Mouse (Mus musculus) embryonic facial prominence, embryonic 12.5 days (tissue): ENCODE data around the gene Carmil1. TPM values are rescaled to one million over a fixed set of nuclear protein-coding genes. Genes with fewer than 3 reads are reported as not detected.

ENCODE experiments used
- ATAC-seq: fragments of 200-750 bp; cut with Nextera tagmentation; 2 replicates; pipeline ENCODE4 v1.8.0; 2017; ENCODE audit not compliant: insufficient number of reproducible peaks, insufficient read depth, low FRiP score, low TSS enrichment
- H3K27ac ChIP-seq: fragments of 300-500 bp; sonication (generic); 2 replicates; pipeline ENCODE4 v1.5.1; 2016; ENCODE audit warnings: mild to moderate bottlenecking
- H3K27me3 ChIP-seq: fragments of 300-500 bp; sonication (generic); 2 replicates; pipeline ENCODE4 v1.6.1; 2016; ENCODE audit warnings: mild to moderate bottlenecking, moderate library complexity
- H3K36me3 ChIP-seq: fragments of 300-500 bp; sonication (generic); 2 replicates; pipeline ENCODE4 v1.6.1; 2016; ENCODE audit warnings: mild to moderate bottlenecking
- H3K4me1 ChIP-seq: fragments of 300-500 bp; sonication (generic); 2 replicates; pipeline ENCODE4 v1.6.1; 2016
- H3K4me2 ChIP-seq: fragments of 300-500 bp; sonication (generic); replicated peaks from 2 replicates; pipeline ENCODE4 v1.6.1; 2016; ENCODE audit warnings: mild to moderate bottlenecking, moderate library complexity
- H3K4me3 ChIP-seq: fragments of 300-500 bp; sonication (generic); 2 replicates; pipeline ENCODE4 v1.5.1; 2016; ENCODE audit warnings: mild to moderate bottlenecking
- H3K9ac ChIP-seq: fragments of 300-500 bp; sonication (generic); 2 replicates; pipeline ENCODE4 v1.6.1; 2016; ENCODE audit warnings: mild to moderate bottlenecking, moderate library complexity
- H3K9me3 ChIP-seq: fragments of 300-500 bp; sonication (generic); 2 replicates; pipeline ENCODE4 v1.6.1; 2016; ENCODE audit warnings: mild to moderate bottlenecking, moderate library complexity
- WGBS: fragments of 180-500 bp; shearing (Covaris S2); methylation state at CpG from one replicate; pipeline ENCODE4 v1.1.7; 2016; 5-methylcytosine and 5-hydroxymethylcytosine counted together
- polyA plus RNA-seq: library from polyadenylated mRNA; unstranded; fragments of >200 nt; fragmentation: Nextera tagmentation; extraction: Ambion mirVana; gene quantifications from 2 replicates; pipeline ENCODE4 v1.2.1, GENCODE M21; 2016

The Carmil1 gene
- polyA plus RNA-seq, 1 experiment from 2014 or later, result 40.1 TPM

DNA sequence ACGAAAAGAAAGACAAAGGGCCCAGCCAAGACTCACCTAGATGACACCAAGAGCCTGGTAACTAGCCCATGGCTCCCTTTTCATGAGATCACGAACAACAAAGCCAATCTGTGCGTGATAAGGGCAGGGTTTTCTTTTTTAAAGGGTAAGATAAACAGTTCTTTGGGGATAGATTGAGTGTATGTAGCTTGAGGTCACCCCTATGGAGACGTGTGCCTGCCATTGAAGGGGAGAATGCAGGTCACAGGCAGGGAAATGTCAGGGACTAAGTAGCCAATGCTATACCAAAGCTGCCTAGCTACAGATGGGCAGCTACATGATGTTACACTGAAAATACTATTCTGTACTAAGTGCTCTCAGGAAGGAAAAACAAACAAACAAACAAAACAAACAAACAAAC lies 120.6 kb downstream of the Carmil1 start:
- H3K9ac ChIP-seq, result no peak overlapping the region
- 79% methylated on average over 4 of the region's 4 CpGs for WGBS
- peaks cover 9% of the 10 kb centered on the region for H3K4me1 ChIP-seq
- H3K27ac ChIP-seq, result no peak overlapping the region
- H3K9me3 ChIP-seq, result no peaks in the 10 kb centered on the region
- no peak overlapping the region for H3K4me2 ChIP-seq
- no peak for ATAC-seq
- no peak overlapping the region for H3K4me3 ChIP-seq
- peaks cover 8% of the 10 kb centered on the region; the same call in 1 of the 2 replicates for H3K36me3 ChIP-seq
- no peaks in the 10 kb centered on the region for H3K27me3 ChIP-seq

DNA sequence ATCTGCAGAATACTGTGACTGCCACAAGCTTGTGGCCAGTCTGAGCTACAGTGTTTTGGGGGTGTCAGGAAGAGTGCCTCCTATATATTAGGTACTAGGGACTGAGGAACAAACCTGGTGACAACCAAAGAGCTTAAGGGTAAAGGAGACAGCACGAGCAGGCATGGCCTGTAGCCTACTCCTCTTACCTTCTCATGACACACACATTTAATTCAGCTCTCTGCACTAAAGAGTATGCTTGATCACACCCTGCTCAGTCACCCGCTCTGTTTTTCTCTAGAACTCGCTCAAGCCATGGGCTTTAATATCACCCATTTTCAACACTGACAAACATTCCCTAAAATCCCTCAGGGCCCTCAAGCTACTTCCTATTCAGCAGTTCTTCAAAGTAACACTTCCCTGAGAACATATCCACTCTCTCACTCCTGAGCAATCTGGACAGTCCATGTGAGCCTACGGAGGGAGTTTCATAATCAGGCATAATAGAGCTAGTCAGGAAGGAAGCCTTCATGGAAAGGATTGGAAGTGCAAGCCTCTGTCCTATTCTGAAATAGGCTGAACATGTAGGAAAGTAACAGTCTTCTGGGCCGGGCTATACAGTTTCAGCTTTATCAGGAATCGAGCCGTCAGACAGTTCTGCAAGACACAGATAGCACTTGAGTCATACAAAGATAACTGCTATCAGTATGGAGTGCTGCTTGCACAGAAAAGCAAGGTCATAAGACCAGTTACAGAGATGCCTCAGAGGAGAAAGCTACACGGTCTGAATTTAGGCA lies 121.2 kb downstream of the Carmil1 start:
- peaks cover 4% of the 10 kb centered on the region; the same call in 1 of the 2 replicates for H3K36me3 ChIP-seq
- H3K27me3 ChIP-seq, result no peaks in the 10 kb centered on the region
- no peak overlapping the region for H3K4me2 ChIP-seq
- H3K27ac ChIP-seq, result no peak overlapping the region
- 87% methylated on average over 8 of the region's 8 CpGs for WGBS
- H3K9ac ChIP-seq, result no peak overlapping the region
- H3K4me3 ChIP-seq, result no peak overlapping the region
- H3K4me1 ChIP-seq, result peaks cover 12% of the 10 kb centered on the region
- no peak for ATAC-seq
- H3K9me3 ChIP-seq, result no peaks in the 10 kb centered on the region

- Histone ChIP-seq H3K9ac (no peak overlapping the region), H3K27me3 (no peaks in the 10 kb centered on the region), H3K4me2 (no peak overlapping the region), H3K27ac (no peak overlapping the region), H3K4me1 (peaks cover 12% of the 10 kb centered on the region), H3K4me3 (no peak overlapping the region), H3K9me3 (no peaks in the 10 kb centered on the region), H3K36me3 (no peaks in the 10 kb centered on the region)
- 89% methylated on average over 10 of the region's 10 CpGs for WGBS
- ATAC-seq, result no peak
Observed at GRCm38 (mm10) chr13:24157560-24158011, 123.0 kb downstream of the Carmil1 start.

DNA sequence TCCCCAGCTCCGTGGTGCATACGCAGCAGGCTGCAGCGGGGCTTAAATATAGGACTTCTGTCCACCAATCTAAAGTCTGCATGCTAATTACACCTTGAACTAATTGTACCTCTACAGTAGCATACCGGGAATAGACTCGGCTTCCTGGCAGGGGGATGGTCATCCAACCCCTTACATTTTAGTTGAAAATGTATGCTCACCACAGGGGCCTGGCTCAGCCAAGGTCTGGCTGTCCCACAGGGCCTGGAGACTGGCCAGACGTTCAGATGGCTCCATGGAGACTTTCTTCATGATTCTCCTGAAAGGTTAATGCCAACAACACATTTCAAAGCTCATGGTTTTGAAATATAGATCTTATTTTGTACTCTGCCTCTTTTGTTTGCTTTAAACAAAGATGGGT lies 125.4 kb downstream of the Carmil1 start:
- Histone ChIP-seq H3K4me3 (no peak overlapping the region), H3K4me1 (peaks cover 19% of the 10 kb centered on the region), H3K9me3 (no peaks in the 10 kb centered on the region), H3K27ac (no peak overlapping the region), H3K9ac (no peak overlapping the region), H3K4me2 (no peak overlapping the region), H3K27me3 (no peaks in the 10 kb centered on the region), H3K36me3 (no peaks in the 10 kb centered on the region)
- 12% methylated on average over 6 of the region's 6 CpGs for WGBS
- ATAC-seq, result no peak

- H3K27me3 ChIP-seq, result no peaks in the 10 kb centered on the region
- no peak overlapping the region for H3K4me2 ChIP-seq
- H3K9ac ChIP-seq, result no peak overlapping the region
- no peaks in the 10 kb centered on the region for H3K9me3 ChIP-seq
- H3K36me3 ChIP-seq, result no peaks in the 10 kb centered on the region
- WGBS, result 36% methylated on average over 10 of the region's 10 CpGs
- no peak overlapping the region for H3K4me3 ChIP-seq
- H3K27ac ChIP-seq, result no peak overlapping the region
- no peak for ATAC-seq
- H3K4me1 ChIP-seq, result peaks cover 19% of the 10 kb centered on the region
Observed at GRCm38 (mm10) chr13:24154281-24155061, 126.1 kb downstream of the Carmil1 start.

DNA sequence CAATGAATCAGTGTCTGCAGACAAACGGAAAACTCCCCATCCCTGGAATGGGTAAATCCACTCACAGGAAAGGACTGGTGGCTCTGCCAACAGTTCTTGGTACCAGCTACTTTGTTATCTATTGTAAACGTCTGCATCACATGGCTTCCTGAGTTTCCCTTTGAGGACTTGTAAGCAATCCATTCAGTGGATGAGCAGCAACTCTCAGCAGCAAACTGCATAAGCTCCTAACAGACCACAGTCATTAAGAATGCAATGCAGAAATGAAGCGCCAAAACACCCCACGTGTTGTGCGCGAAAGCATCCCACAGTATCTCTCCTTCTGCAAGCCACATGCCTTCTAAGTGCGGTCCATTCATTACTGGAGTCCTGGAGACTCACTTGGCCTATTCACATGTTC lies 128.0 kb downstream of the Carmil1 start:
- H3K4me2 ChIP-seq, result no peak overlapping the region
- no peak overlapping the region for H3K27ac ChIP-seq
- no peaks in the 10 kb centered on the region for H3K9me3 ChIP-seq
- ATAC-seq, result no peak
- peaks cover 19% of the 10 kb centered on the region for H3K4me1 ChIP-seq
- WGBS, result 80% methylated on average over 7 of the region's 7 CpGs
- no peaks in the 10 kb centered on the region for H3K36me3 ChIP-seq
- no peak overlapping the region for H3K4me3 ChIP-seq
- no peak overlapping the region for H3K9ac ChIP-seq
- no peaks in the 10 kb centered on the region for H3K27me3 ChIP-seq

DNA sequence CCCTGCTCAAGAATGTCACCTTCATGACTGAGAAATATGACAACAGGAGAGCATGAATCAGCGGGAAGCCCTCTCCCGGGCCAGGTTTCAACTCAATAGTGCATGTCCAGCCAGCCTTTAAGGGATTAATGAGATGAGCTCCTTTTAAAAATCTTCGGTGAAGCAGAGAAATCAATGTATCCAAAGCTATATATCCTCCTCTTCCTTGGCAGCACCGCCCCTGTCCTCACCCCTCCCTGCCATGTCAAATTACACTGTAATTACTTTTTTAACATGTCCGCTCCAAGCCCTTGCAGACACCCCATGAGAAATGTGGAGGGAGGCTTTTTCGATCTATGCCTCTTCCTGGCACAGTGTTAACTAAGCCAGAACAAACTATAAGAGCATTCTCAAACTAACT lies 129.3 kb downstream of the Carmil1 start:
- H3K4me1 ChIP-seq, result peaks cover 19% of the 10 kb centered on the region
- no peak for ATAC-seq
- WGBS, result 49% methylated on average over 6 of the region's 6 CpGs

DNA sequence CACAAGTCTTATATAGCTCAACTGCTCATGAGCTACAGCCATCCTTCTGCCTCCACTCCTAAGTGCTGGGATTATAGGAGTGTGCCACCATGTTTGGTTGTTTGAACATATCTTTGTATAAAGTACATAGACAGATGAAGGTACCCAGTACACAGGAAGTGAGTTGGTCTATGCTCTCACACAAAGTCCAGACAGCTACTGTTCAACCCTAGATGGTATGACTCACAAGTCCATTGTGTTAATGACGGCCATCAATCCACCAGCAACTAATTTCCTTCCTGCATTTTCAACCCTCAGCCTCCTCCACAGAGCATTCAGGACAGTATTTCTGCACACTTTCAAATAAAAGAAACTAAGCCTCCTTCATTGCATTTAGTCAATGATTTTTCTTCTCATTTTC lies 132.0 kb downstream of the Carmil1 start:
- Histone ChIP-seq H3K9me3 (no peaks in the 10 kb centered on the region), H3K4me3 (no peak overlapping the region), H3K4me1 (peaks cover 7% of the 10 kb centered on the region; the same call in 1 of the 2 replicates), H3K4me2 (no peak overlapping the region), H3K36me3 (no peaks in the 10 kb centered on the region), H3K27ac (no peak overlapping the region), H3K9ac (no peak overlapping the region), H3K27me3 (no peaks in the 10 kb centered on the region)
- ATAC-seq, result no peak
- WGBS, result 74% methylated on average over 1 of the region's 1 CpGs

More for the DNA sequence above, 129.3 kb downstream of the Carmil1 start:
- Histone ChIP-seq H3K9ac (no peak overlapping the region), H3K27me3 (no peaks in the 10 kb centered on the region), H3K4me3 (no peak overlapping the region), H3K27ac (no peak overlapping the region), H3K36me3 (no peaks in the 10 kb centered on the region), H3K4me2 (no peak overlapping the region), H3K9me3 (no peaks in the 10 kb centered on the region)

DNA sequence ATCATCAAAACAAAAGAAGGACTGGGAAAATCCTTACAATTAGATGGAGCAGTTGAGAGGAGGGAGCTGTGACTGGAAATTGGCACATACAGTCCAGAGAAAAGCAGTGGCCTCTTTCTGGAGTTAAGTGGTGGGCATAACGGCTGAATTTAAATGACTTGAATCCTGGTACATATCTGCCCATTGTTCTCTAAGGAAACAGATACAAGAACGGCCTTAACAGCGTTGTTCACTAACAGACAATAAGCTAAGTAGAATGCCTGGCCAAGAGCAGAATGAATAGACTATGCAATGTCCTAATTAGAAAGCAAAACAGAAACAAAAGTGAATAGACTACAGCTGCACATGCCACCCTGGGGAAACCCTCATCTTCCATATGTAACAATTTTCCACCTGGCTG lies 133.6 kb downstream of the Carmil1 start:
- Histone ChIP-seq H3K4me1 (peaks cover 7% of the 10 kb centered on the region; the same call in 1 of the 2 replicates), H3K27me3 (no peaks in the 10 kb centered on the region), H3K4me3 (no peak overlapping the region), H3K27ac (no peak overlapping the region), H3K4me2 (no peak overlapping the region), H3K9ac (no peak overlapping the region), H3K9me3 (no peaks in the 10 kb centered on the region), H3K36me3 (no peaks in the 10 kb centered on the region)
- ATAC-seq, result no peak
- WGBS, result 83% methylated on average over 3 of the region's 3 CpGs

DNA sequence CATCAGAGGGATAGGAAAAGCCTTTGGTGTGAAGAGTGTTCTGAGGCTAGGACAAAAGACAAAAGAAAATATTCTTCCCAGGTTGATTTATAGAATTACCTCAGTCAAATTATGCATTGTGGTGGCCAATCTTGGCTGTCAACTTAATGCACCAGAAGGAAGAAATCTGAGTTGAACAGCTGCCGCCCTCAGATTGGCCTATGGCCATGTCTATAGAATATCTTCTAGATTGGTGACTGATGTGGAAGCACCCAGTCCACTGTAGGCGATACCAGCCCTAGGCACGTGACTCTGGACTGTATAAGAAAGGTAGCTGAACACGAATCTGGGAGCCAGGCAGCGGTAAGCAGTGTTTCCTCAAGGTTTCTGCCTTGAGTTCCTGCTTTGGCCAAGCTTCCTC lies 134.1 kb downstream of the Carmil1 start:
- no peak for ATAC-seq
- Histone ChIP-seq H3K4me2 (no peak overlapping the region), H3K36me3 (no peaks in the 10 kb centered on the region), H3K27me3 (no peaks in the 10 kb centered on the region), H3K9me3 (no peaks in the 10 kb centered on the region), H3K4me3 (no peak overlapping the region), H3K9ac (no peak overlapping the region), H3K4me1 (peaks cover 2% of the 10 kb centered on the region; the same call in 1 of the 2 replicates), H3K27ac (no peak overlapping the region)
- 85% methylated on average over 5 of the region's 5 CpGs for WGBS

DNA sequence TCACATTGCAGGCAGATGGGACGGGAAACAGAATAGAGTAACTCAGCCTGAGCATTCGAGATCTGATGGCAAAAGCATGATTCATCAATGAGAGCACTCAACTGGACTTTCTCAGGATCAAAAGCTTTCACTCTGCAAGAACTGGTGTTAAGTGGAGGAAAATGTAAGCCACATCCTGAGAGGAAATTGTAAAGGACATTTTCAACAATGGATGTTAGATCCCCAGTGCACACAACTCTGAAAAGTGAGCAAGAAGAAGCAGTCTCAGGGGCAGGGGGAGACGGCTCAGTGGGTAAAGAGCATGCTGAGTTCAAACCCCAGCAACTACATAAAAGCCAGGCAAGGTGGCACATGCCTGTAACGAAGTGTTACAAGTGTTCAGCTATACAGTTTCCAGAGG lies 135.7 kb downstream of the Carmil1 start:
- WGBS, result 67% methylated on average over 4 of the region's 4 CpGs
- no peak for ATAC-seq

GRCm38 (mm10) chr13:24144141-24144540 lies 136.5 kb downstream of the Carmil1 start:
- Histone ChIP-seq H3K9me3 (no peaks in the 10 kb centered on the region), H3K4me3 (no peak overlapping the region), H3K9ac (no peak overlapping the region), H3K36me3 (no peaks in the 10 kb centered on the region), H3K4me2 (no peak overlapping the region), H3K27me3 (no peaks in the 10 kb centered on the region), H3K27ac (no peak overlapping the region), H3K4me1 (no peaks in the 10 kb centered on the region)
- no peak for ATAC-seq
- 30% methylated on average over 2 of the region's 2 CpGs for WGBS

More for the DNA sequence above, 135.7 kb downstream of the Carmil1 start:
- H3K9ac ChIP-seq, result no peak overlapping the region
- no peak overlapping the region for H3K4me3 ChIP-seq
- H3K27me3 ChIP-seq, result no peaks in the 10 kb centered on the region
- H3K4me2 ChIP-seq, result no peak overlapping the region
- no peaks in the 10 kb centered on the region for H3K36me3 ChIP-seq
- H3K9me3 ChIP-seq, result no peaks in the 10 kb centered on the region
- H3K4me1 ChIP-seq, result no peaks in the 10 kb centered on the region
- H3K27ac ChIP-seq, result no peak overlapping the region
